Mouse (Mus musculus): Measurements from ENCODE around the gene Ttyh3. TPM values are rescaled to one million over a fixed set of nuclear protein-coding genes. Genes with fewer than 3 reads are reported as not detected.
A peak's percentile ranks its signal among the peaks of the same experiment; 100 is the strongest.

The Ttyh3 gene
- polyA plus RNA-seq, 1 experiment from 2014 or later = 62.6 TPM

GRCm38 (mm10) chr5:140672115-140672514 is 23.3 kb upstream of the Ttyh3 start:
- Histone ChIP-seq H3K4me2 (replicated peaks) (no peak overlapping the region), H3K27ac (no peak overlapping the region), H3K9ac (no peak overlapping the region), H3K4me3 (no peak overlapping the region), H3K36me3 (peaks cover 63% of the 10 kb centered on the region), H3K9me3 (no peaks in the 10 kb centered on the region), H3K27me3 (no peaks in the 10 kb centered on the region), H3K4me1 (no peaks in the 10 kb centered on the region)
- ATAC-seq (ENCODE audit: insufficient number of reproducible peaks, insufficient read depth, low FRiP score, low TSS enrichment) = no peak
- 84% methylated on average over 6 of the region's 6 CpGs for WGBS

- Histone ChIP-seq H3K9me3 (no peaks in the 10 kb centered on the region), H3K4me2 (replicated peaks) (no peak overlapping the region), H3K4me1 (peaks cover 19% of the 10 kb centered on the region; the same call in 1 of the 2 replicates), H3K4me3 (no peak overlapping the region), H3K9ac (no peak overlapping the region), H3K27me3 (peaks cover 3% of the 10 kb centered on the region; the same call in 1 of the 2 replicates), H3K27ac (no peak overlapping the region), H3K36me3 (peaks cover 26% of the 10 kb centered on the region)
- ATAC-seq (ENCODE audit: insufficient number of reproducible peaks, insufficient read depth, low FRiP score, low TSS enrichment) = no peak
- 51% methylated on average over 7 of the region's 7 CpGs for WGBS
These were observed 14.9 kb upstream of the Ttyh3 start for GRCm38 (mm10) chr5:140663621-140664180.

DNA sequence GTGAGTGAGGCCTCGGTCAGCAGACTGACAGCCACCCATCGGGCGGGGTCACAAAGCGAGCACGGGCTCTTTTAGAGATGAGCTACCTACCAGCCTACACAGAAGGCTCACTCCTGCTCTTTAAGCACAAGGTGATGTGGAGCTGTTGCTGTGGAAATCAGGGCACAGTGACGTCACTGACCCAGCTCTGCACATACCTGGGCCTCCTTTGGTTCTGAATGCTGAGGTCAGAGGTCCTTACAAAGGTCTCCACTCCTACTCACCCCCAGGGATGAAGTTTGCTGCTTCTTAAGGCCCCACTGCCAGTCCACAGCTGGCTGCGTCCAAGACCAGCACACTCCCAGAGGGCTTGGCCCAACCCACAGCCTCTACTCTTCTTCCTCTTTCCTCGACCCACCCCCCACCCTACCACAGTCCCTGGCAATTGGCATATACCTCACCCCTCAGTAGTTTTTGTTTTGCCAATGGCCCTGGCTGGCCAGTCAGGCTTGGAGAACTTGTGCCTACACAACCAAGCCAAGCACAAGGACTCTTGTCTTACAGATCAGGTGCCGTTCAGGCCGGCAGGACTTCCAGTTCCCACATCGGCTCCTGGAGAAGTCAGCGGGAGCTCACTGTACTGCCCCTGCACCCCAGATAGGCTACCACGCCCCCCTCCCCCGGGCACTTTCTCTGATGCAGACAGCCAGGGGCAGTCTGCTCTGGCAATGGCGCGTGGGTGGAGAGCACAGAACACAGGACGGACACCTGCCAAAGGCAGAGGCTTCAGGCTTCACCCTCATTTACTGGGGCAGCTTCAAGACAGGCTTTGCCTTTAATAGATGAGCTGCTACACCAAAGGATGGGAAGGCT is 14.1 kb upstream of the Ttyh3 start:
- peaks cover 19% of the 10 kb centered on the region; the same call in 1 of the 2 replicates for H3K4me1 ChIP-seq
- ATAC-seq (ENCODE audit: insufficient number of reproducible peaks, insufficient read depth, low FRiP score, low TSS enrichment) = no peak
- 61% methylated on average over 17 of the region's 17 CpGs for WGBS
- no peak overlapping the region for H3K4me2 ChIP-seq (replicated peaks)
- H3K27me3 ChIP-seq = peaks cover 3% of the 10 kb centered on the region; the same call in 1 of the 2 replicates
- H3K36me3 ChIP-seq = peaks cover 19% of the 10 kb centered on the region
- H3K9ac ChIP-seq = no peak overlapping the region
- peak overlapping the region; percentile 46; the same call in 1 of the 2 replicates for H3K27ac ChIP-seq
- no peak overlapping the region for H3K4me3 ChIP-seq
- H3K9me3 ChIP-seq = no peaks in the 10 kb centered on the region

GRCm38 (mm10) chr5:140661875-140662643 is 13.2 kb upstream of the Ttyh3 start:
- Histone ChIP-seq H3K4me2 (replicated peaks) (no peak overlapping the region), H3K4me1 (peaks cover 19% of the 10 kb centered on the region; the same call in 1 of the 2 replicates), H3K9ac (no peak overlapping the region), H3K4me3 (no peak overlapping the region), H3K27me3 (peaks cover 3% of the 10 kb centered on the region; the same call in 1 of the 2 replicates), H3K27ac (peak overlapping the region; percentile 46; the same call in 1 of the 2 replicates), H3K9me3 (no peaks in the 10 kb centered on the region), H3K36me3 (peaks cover 15% of the 10 kb centered on the region; the same call in 1 of the 2 replicates)
- 48% methylated on average over 12 of the region's 12 CpGs for WGBS
- no peak for ATAC-seq (ENCODE audit: insufficient number of reproducible peaks, insufficient read depth, low FRiP score, low TSS enrichment)

GRCm38 (mm10) chr5:140661427-140661826 is 12.6 kb upstream of the Ttyh3 start:
- H3K9ac ChIP-seq = no peak overlapping the region
- H3K36me3 ChIP-seq = peaks cover 15% of the 10 kb centered on the region; the same call in 1 of the 2 replicates
- no peak overlapping the region for H3K27ac ChIP-seq
- no peak for ATAC-seq (ENCODE audit: insufficient number of reproducible peaks, insufficient read depth, low FRiP score, low TSS enrichment)
- no peak overlapping the region for H3K4me2 ChIP-seq (replicated peaks)
- H3K4me3 ChIP-seq = no peak overlapping the region
- peaks cover 19% of the 10 kb centered on the region; the same call in 1 of the 2 replicates for H3K4me1 ChIP-seq
- H3K27me3 ChIP-seq = peaks cover 3% of the 10 kb centered on the region; the same call in 1 of the 2 replicates
- H3K9me3 ChIP-seq = no peaks in the 10 kb centered on the region
- 69% methylated on average over 8 of the region's 8 CpGs for WGBS

DNA sequence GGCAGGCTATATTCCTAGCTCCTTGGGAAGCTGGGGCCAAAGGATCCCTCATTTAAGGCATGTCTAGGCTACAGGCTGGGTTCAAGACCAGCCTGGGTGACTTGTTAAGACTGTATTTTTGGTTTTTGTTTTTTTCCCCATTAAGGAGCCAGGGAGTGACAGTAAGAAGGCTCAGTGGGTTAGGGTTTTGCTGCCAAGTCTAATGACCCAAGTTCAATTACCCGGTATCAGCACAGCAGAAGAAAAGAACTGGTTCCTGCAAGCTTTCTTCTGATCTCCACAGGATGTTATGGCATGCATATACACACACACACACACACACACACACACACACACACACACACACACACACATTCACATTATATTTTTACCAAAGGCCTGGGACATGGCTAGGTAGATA is 11.6 kb upstream of the Ttyh3 start:
- peaks cover 3% of the 10 kb centered on the region; the same call in 1 of the 2 replicates for H3K27me3 ChIP-seq
- H3K4me1 ChIP-seq = peaks cover 19% of the 10 kb centered on the region; the same call in 1 of the 2 replicates
- H3K9ac ChIP-seq = no peak overlapping the region
- no peaks in the 10 kb centered on the region for H3K9me3 ChIP-seq
- ATAC-seq (ENCODE audit: insufficient number of reproducible peaks, insufficient read depth, low FRiP score, low TSS enrichment) = no peak
- H3K36me3 ChIP-seq = peaks cover 7% of the 10 kb centered on the region; the same call in 1 of the 2 replicates
- no peak overlapping the region for H3K4me2 ChIP-seq (replicated peaks)
- no peak overlapping the region for H3K27ac ChIP-seq
- no peak overlapping the region for H3K4me3 ChIP-seq
- 69% methylated on average over 1 of the region's 1 CpGs for WGBS

DNA sequence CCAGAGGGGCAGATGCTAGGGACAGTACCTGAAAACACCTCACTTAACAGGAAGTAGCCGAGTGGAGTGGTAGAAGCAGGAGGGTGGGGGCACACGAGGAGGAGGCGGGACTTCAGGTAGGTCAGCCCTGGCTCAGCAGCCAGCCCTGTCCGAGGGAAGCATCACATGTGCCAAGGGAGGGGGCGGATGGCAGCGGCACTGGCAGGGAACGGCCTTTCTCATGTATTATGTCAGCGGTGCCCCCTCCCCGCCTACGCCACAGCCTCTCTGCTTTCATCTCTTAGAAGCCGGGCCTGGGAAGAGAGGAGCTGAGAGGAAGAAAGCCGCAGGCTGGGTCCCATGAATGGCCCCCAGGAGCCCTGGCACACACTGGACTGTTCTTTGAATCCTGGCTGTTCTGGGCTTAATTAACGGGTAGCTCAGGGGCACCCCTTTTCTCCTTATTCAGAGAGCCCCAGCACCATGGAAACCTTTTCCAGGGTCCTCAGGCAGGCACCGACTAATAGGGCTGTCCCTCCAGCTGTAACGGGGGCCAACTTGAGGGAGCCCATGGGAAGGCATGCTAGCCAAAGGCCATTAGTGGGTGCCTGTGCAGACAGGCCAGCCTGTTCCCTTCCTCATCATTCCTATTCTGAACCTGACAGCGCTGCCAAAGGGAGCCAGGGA is 10.9 kb upstream of the Ttyh3 start:
- Histone ChIP-seq H3K9me3 (no peaks in the 10 kb centered on the region), H3K27me3 (peaks cover 3% of the 10 kb centered on the region; the same call in 1 of the 2 replicates), H3K4me1 (peaks cover 19% of the 10 kb centered on the region; the same call in 1 of the 2 replicates), H3K4me3 (no peak overlapping the region), H3K4me2 (replicated peaks) (0 out of 2 replicates have a peak overlapping the region, but pooled peaks have one; percentile 1), H3K9ac (no peak overlapping the region), H3K36me3 (0 out of 2 replicates have a peak, but pooled peaks cover 2% of the 10 kb centered on the region), H3K27ac (no peak overlapping the region)
- ATAC-seq (ENCODE audit: insufficient number of reproducible peaks, insufficient read depth, low FRiP score, low TSS enrichment) = 0 out of 2 replicates have a peak, but pooled peaks have one; percentile 16
- WGBS = 36% methylated on average over 16 of the region's 16 CpGs

DNA sequence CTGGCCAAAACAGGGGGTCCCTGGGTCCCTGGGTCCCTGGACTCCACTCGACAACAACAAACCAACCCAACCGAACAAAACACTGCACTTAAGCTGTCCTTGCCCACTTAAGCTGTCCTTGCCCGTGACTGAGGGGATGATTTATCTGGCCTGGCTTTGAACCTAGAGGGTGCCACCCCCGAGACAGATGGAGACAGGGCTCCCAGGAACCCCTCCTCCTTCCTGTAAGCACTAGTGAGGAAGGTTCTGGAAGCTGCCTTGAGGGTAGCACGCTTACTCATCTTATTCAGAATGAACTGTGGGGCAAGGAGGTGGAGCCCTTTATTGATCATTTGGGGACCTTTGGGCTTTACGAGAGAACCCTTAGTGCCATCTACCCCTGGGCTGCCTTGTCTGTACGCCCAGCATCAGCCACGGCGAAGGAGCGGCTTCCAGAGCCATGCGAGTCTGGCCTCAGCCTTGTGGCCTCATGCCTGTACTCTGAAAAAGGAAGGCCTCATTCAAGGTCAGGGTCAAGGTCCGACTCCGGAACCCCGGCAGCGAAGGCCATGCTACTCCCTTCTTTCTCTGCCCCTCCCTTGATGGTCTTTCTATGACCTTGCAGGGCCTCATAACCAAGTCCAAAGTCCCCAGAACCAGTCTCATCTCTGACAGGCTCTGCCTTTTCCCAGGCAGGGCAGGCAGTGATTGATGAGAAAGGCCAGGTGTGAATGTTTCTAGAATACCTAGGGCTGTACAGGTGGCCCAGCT is 5.4 kb upstream of the Ttyh3 start:
- Histone ChIP-seq H3K27ac (no peak overlapping the region), H3K4me1 (peaks cover 7% of the 10 kb centered on the region; the same call in 1 of the 2 replicates), H3K9me3 (no peaks in the 10 kb centered on the region), H3K36me3 (no peaks in the 10 kb centered on the region), H3K4me2 (replicated peaks) (no peak overlapping the region), H3K4me3 (no peak overlapping the region), H3K27me3 (no peaks in the 10 kb centered on the region), H3K9ac (no peak overlapping the region)
- no peak for ATAC-seq (ENCODE audit: insufficient number of reproducible peaks, insufficient read depth, low FRiP score, low TSS enrichment)
- 82% methylated on average over 15 of the region's 15 CpGs for WGBS

DNA sequence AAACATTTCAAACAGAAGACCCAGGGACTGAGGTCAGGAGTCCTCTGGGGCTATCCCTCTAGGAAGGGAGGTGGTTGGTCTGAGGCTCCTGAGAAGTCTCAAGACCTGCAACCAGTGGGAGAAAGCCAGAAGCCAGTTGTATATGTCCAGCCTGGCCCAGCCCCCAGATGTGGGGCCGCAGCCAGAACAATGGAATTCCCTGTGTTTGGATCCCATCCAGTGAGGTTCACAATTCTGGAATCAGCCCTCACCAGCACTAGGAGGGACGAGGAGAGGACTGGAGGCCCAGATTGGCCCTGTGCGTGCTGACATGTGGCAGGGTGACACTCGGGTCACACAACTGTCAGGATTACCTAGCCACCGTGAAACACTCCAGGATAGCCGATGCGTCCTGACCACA is 3.8 kb upstream of the Ttyh3 start:
- no peaks in the 10 kb centered on the region for H3K27me3 ChIP-seq
- no peaks in the 10 kb centered on the region for H3K9me3 ChIP-seq
- H3K4me2 ChIP-seq (replicated peaks) = no peak overlapping the region
- no peak for ATAC-seq (ENCODE audit: insufficient number of reproducible peaks, insufficient read depth, low FRiP score, low TSS enrichment)
- peaks cover 9% of the 10 kb centered on the region for H3K4me1 ChIP-seq
- H3K4me3 ChIP-seq = no peak overlapping the region
- no peaks in the 10 kb centered on the region for H3K36me3 ChIP-seq
- no peak overlapping the region for H3K27ac ChIP-seq
- H3K9ac ChIP-seq = no peak overlapping the region
- 68% methylated on average over 7 of the region's 7 CpGs for WGBS

- ATAC-seq (ENCODE audit: insufficient number of reproducible peaks, insufficient read depth, low FRiP score, low TSS enrichment) = no peak
- WGBS = 81% methylated on average over 11 of the region's 11 CpGs
- no peaks in the 10 kb centered on the region for H3K9me3 ChIP-seq
- no peak overlapping the region for H3K4me3 ChIP-seq
- no peak overlapping the region for H3K9ac ChIP-seq
- H3K36me3 ChIP-seq = 0 out of 2 replicates have a peak, but pooled peaks cover 4% of the 10 kb centered on the region
- H3K4me2 ChIP-seq (replicated peaks) = no peak overlapping the region
- H3K27ac ChIP-seq = no peak overlapping the region
- no peaks in the 10 kb centered on the region for H3K27me3 ChIP-seq
- H3K4me1 ChIP-seq = peaks cover 23% of the 10 kb centered on the region
These were observed 2.4 kb upstream of the Ttyh3 start for GRCm38 (mm10) chr5:140651231-140651630.
